Mouse (Mus musculus): ENCODE results near the gene Plac9a. TPM values are rescaled to one million over a fixed set of nuclear protein-coding genes. Genes with fewer than 3 reads are reported as not detected.

Gene Plac9a
- polyA plus RNA-seq, 1 experiment from 2014 or later: not detected

DNA sequence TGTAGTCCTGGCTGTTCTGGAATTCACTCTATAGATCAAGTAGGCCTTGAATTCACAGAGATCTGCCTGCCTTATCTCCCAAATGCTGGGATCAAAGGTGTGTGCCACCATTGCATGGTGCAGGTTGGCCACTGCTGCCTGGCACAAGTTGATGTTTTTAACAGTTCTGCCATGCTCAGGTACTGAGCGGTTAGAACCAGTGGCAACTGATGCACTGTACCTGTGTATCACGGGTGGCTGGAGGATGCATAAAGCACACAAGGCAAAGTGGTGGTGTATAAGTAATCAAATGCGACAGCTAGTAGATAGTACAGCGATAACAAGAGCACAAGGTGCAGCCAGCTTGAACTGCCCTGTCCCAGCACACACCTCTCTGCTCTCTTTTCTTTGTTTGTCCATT lies 58.5 kb downstream of the Plac9a start:
- H3K27ac ChIP-seq: no peak overlapping the region
- H3K4me1 ChIP-seq: peaks cover 15% of the 10 kb centered on the region
- peaks cover 51% of the 10 kb centered on the region for H3K27me3 ChIP-seq
- no peak overlapping the region for H3K9ac ChIP-seq
- H3K4me2 ChIP-seq: no peak overlapping the region
- no peaks in the 10 kb centered on the region for H3K9me3 ChIP-seq (replicated peaks)
- ATAC-seq: no peak
- 96% methylated on average over 4 of the region's 4 CpGs for WGBS
- no peak overlapping the region for H3K4me3 ChIP-seq
- no peaks in the 10 kb centered on the region for H3K36me3 ChIP-seq (ENCODE audit: poor library complexity, severe bottlenecking)

DNA sequence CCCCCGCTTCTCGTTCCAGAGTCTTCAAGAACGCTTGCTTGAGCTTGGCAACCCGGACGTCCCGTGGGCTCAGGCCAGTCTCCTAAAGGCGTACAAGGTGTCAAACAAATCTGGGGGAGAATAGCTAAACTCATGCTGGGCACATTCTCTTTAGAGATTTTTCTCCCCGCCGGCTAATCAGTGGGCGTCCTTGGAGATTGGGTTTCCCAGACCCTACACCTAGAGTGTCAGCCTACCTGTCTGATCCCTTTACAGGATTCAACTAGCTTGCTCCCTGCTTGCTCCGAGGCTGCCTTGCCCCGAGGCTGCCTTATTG lies 60.3 kb downstream of the Plac9a start:
- Histone ChIP-seq H3K27me3 (peaks cover 51% of the 10 kb centered on the region), H3K4me3 (peak overlapping the region; percentile 51), H3K4me2 (peak overlapping the region; percentile 98), H3K9me3 (replicated peaks) (no peaks in the 10 kb centered on the region), H3K36me3 (ENCODE audit: poor library complexity, severe bottlenecking) (no peaks in the 10 kb centered on the region), H3K27ac (no peak overlapping the region), H3K4me1 (peaks cover 15% of the 10 kb centered on the region), H3K9ac (peak overlapping the region; percentile 63; the same call in 1 of the 2 replicates)
- WGBS: 2% methylated on average over 12 of the region's 12 CpGs
- ATAC-seq: no peak

DNA sequence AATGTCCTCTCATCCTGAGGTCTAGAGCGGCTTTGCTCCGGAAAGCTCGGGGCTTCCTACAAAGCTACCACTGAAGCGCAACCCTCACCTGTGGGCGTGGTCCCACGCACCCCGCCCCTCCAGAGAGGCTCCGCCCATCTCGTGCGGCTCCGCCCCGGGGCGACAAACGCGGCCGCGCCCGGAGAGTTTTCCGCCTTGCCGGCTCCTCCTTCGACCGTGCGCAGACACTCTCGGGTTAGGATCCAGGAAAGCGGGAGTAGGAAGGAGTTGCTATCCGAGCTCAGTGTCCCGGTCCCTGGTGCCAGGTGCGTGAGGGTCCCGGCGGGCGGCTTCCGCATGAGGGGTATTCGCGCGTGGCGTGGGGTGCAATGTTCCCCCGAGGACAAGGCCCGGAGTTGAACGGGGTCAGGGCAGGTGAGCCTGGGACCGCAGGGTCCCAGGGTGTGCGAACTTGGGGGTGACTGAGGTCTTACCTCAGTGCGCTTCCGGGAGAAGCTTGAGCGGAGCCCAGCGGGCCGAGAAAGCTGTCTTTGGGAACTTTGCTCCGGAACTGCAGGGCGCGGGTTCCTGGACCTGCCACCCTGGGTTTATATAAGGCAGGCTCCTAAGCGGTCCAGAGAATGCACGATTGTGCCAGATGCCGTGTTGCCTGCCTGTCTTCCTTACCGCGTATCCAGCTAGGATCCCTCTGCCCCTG lies 60.8 kb downstream of the Plac9a start, which contains the start of gene Anxa11:
Gene Anxa11 (plus strand): TSS at position 166 of the 697 bp plus-strand sequence.
- WGBS: under 1% methylated on average over 54 of the region's 54 CpGs
- ATAC-seq: peak; percentile 67; the same call in 1 of the 2 replicates
- Histone ChIP-seq H3K9ac (peak within 1 kb of the TSS; percentile 63), H3K27ac (no peak within 1 kb of the TSS), H3K4me2 (peak within 1 kb of the TSS; percentile 98), H3K36me3 (ENCODE audit: poor library complexity, severe bottlenecking) (no peaks in the 10 kb centered on the region), H3K4me3 (peak within 1 kb of the TSS; percentile 51), H3K9me3 (replicated peaks) (no peaks in the 10 kb centered on the region), H3K4me1 (peaks cover 15% of the 10 kb centered on the region), H3K27me3 (peaks cover 51% of the 10 kb centered on the region)

DNA sequence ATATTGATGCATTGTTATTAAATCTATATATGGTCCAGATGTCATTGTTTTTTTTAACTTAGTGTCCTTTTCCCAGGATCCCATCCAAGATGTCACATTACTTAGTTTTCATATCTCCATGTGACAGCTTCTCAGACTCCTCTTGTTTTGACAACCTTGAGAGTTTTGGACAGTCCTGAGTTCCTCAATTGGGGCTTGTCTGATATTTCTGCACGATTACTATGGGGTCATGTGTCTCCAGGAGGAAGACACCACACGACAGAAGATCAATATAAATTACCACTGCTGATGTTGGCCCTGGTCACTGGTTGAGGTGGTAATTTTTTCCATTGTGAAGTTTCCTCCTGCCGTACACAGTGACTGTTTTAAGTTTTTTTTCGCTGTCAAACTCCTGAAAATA lies 61.3 kb downstream of the Plac9a start:
- Histone ChIP-seq H3K9me3 (replicated peaks) (no peaks in the 10 kb centered on the region), H3K9ac (no peak overlapping the region), H3K4me2 (peak overlapping the region; percentile 98), H3K4me3 (peak overlapping the region; percentile 51), H3K4me1 (peaks cover 15% of the 10 kb centered on the region), H3K27me3 (peaks cover 51% of the 10 kb centered on the region), H3K36me3 (ENCODE audit: poor library complexity, severe bottlenecking) (no peaks in the 10 kb centered on the region), H3K27ac (no peak overlapping the region)
- 4% methylated on average over 4 of the region's 4 CpGs for WGBS
- no peak for ATAC-seq

DNA sequence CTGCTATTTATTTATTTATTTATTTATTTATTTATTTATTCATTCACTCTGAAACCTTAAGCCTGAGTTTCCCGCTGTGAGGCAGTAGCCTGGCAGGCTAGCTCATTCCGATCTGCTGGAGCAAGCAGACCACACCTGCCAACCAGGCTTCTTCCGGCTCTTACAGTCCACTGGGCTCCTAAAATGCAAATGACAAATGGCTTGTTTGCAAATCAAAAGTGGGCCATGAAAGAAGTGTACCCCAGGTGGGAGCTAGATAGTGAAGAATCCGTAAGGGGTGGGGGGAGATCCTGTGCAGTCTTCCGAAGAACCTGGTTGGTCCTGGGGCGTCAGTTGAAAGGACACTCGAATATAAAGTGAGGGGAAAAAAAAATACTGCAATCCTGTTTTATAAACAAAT lies 61.9 kb downstream of the Plac9a start:
- H3K9me3 ChIP-seq (replicated peaks): no peaks in the 10 kb centered on the region
- WGBS: 10% methylated on average over 7 of the region's 7 CpGs
- no peak for ATAC-seq
- no peak overlapping the region for H3K27ac ChIP-seq
- H3K36me3 ChIP-seq (ENCODE audit: poor library complexity, severe bottlenecking): no peaks in the 10 kb centered on the region
- H3K4me3 ChIP-seq: no peak overlapping the region
- no peak overlapping the region for H3K9ac ChIP-seq
- peaks cover 15% of the 10 kb centered on the region for H3K4me1 ChIP-seq
- peaks cover 49% of the 10 kb centered on the region for H3K27me3 ChIP-seq
- H3K4me2 ChIP-seq: no peak overlapping the region

DNA sequence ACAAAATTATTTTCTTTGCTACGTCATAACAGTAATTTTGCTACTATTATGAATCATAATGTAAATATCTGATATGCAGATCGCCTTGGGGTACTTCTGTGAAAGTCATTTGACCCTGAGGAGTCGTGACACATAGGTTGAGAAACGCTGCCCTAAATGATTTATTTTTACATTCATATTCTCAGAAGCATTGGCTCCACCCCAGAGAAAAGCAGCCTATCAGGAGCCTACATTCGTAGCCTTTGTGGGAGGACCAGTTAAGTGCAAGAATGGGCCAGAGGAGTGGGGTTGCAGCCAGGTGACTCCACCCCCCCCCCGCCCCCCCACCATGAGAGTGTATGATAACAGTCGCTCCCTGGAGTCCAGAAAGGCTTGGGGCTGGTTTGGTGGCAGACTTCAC lies 63.1 kb downstream of the Plac9a start:
- H3K9me3 ChIP-seq (replicated peaks): no peaks in the 10 kb centered on the region
- ATAC-seq: no peak
- no peak overlapping the region for H3K4me2 ChIP-seq
- WGBS: 77% methylated on average over 7 of the region's 7 CpGs
- H3K4me3 ChIP-seq: no peak overlapping the region
- peaks cover 44% of the 10 kb centered on the region for H3K27me3 ChIP-seq
- no peaks in the 10 kb centered on the region for H3K36me3 ChIP-seq (ENCODE audit: poor library complexity, severe bottlenecking)
- no peak overlapping the region for H3K9ac ChIP-seq
- peaks cover 15% of the 10 kb centered on the region for H3K4me1 ChIP-seq
- H3K27ac ChIP-seq: no peak overlapping the region

DNA sequence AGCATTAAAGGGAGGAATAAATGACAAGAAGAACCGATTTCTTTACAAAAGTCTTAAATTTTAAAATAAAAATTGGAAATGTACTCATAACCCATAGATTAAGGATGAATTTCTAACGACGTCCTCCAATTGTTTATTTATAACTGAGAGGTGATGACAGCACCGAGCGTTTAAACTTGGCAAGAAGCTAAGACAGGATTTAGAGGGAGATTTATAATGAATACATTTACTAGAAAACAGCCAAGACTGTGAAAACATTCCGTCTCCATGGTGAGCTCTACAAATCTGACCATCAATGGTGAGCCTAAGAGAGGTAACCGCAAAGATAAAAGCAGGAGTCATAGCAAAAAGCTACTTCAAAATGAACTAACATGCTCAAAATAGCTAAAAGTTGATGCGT lies 64.5 kb downstream of the Plac9a start:
- H3K36me3 ChIP-seq (ENCODE audit: poor library complexity, severe bottlenecking): no peaks in the 10 kb centered on the region
- 55% methylated on average over 8 of the region's 8 CpGs for WGBS
- no peak for ATAC-seq

More for the DNA sequence above, 64.5 kb downstream of the Plac9a start:
- Histone ChIP-seq H3K9ac (no peak overlapping the region), H3K4me2 (no peak overlapping the region), H3K27me3 (peaks cover 31% of the 10 kb centered on the region), H3K4me1 (peaks cover 15% of the 10 kb centered on the region), H3K4me3 (no peak overlapping the region), H3K27ac (no peak overlapping the region), H3K9me3 (replicated peaks) (no peaks in the 10 kb centered on the region)

Other genes starting within 250 kb of the Plac9a start
- 22.8 and 29.5 TPM in 2 replicates for gene Ppif, start 208.9 kb downstream of the Plac9a start, polyA plus RNA-seq (2015; fragmentation: Nextera tagmentation; extraction: Ambion mirVana)
- 5.8 and 6.6 TPM in 2 replicates for gene Zcchc24, start 134.1 kb downstream of the Plac9a start, polyA plus RNA-seq (2015; fragmentation: Nextera tagmentation; extraction: Ambion mirVana)
- gene Anxa11, start 60.9 kb downstream of the Plac9a start, polyA plus RNA-seq (2015; fragmentation: Nextera tagmentation; extraction: Ambion mirVana): 1.8 and 2.1 TPM in 2 replicates
- 2.5 and 3.4 TPM in 2 replicates for gene Tmem254a, start 24.6 kb upstream of the Plac9a start, polyA plus RNA-seq (2015; fragmentation: Nextera tagmentation; extraction: Ambion mirVana)
- gene Cphx1, start 35.2 kb upstream of the Plac9a start, polyA plus RNA-seq (2015; fragmentation: Nextera tagmentation; extraction: Ambion mirVana): not detected in 2 replicates
- 3.5 and 4.1 TPM in 2 replicates for gene Duxbl1, start 75.5 kb upstream of the Plac9a start, polyA plus RNA-seq (2015; fragmentation: Nextera tagmentation; extraction: Ambion mirVana)
- gene Gm9780, start 139.6 kb upstream of the Plac9a start, polyA plus RNA-seq (2015; fragmentation: Nextera tagmentation; extraction: Ambion mirVana): 4.4 and 4.6 TPM in 2 replicates
- gene Tmem254c, start 164.3 kb upstream of the Plac9a start, polyA plus RNA-seq (2015; fragmentation: Nextera tagmentation; extraction: Ambion mirVana): 13.1 and 14.4 TPM in 2 replicates
- not detected in 2 replicates for gene Cphx2, start 178.4 kb upstream of the Plac9a start, polyA plus RNA-seq (2015; fragmentation: Nextera tagmentation; extraction: Ambion mirVana)
- gene Cphx3, start 179.2 kb upstream of the Plac9a start, polyA plus RNA-seq (2015; fragmentation: Nextera tagmentation; extraction: Ambion mirVana): not detected in 2 replicates
- gene Duxbl2, start 215.2 kb upstream of the Plac9a start, polyA plus RNA-seq (2015; fragmentation: Nextera tagmentation; extraction: Ambion mirVana): 0.45 TPM in 1 of 2 replicates, not detected in the other

Data from forebrain, embryonic 13.5 days (tissue).